Mouse (Mus musculus): Measurements from ENCODE around the gene Atp13a3.

GRCm38 (mm10) chr16:30271223-30271761 is 134.5 kb downstream of the Atp13a3 start:
- TF ChIP-seq CTCF (IDR thresholded peaks at IDR 0.05; ENCODE audit: low read depth), result no peak
- no peak for TF ChIP-seq EP300 (IDR thresholded peaks at IDR 0.05; ENCODE audit: low read depth)

All from liver, embryonic 14.5 days (tissue).